Mouse (Mus musculus) stomach, embryonic 16.5 days (tissue): ENCODE results near the gene Aldh1a2. TPM values are rescaled to one million over a fixed set of nuclear protein-coding genes. Genes with fewer than 3 reads are reported as not detected.

Experiments
- ATAC-seq: fragments of 200-750 bp; cut with Nextera tagmentation; 2 replicates; pipeline ENCODE4 v1.8.0; 2017; ENCODE audit warnings: moderate number of reproducible peaks, moderate TSS enrichment; ENCODE audit not compliant: insufficient read depth, low FRiP score
- H3K27ac ChIP-seq: fragments of 300-500 bp; sonication (generic); 2 replicates; pipeline ENCODE4 v1.5.1; 2014; ENCODE audit warnings: low read length
- H3K27me3 ChIP-seq: fragments of 300-500 bp; sonication (generic); 2 replicates; pipeline ENCODE4 v1.6.1; 2014; ENCODE audit warnings: low read length, control low read depth, mixed read lengths; ENCODE audit not compliant: control insufficient read depth, insufficient read depth
- H3K36me3 ChIP-seq: fragments of 300-500 bp; sonication (generic); 2 replicates; pipeline ENCODE4 v1.6.1; 2014; ENCODE audit warnings: low read length; ENCODE audit not compliant: control insufficient read depth, insufficient read depth
- H3K4me1 ChIP-seq: fragments of 300-500 bp; sonication (generic); 2 replicates; pipeline ENCODE4 v1.6.1; 2014; ENCODE audit warnings: low read length, control low read depth, mixed read lengths; ENCODE audit not compliant: control insufficient read depth, insufficient read depth
- H3K4me2 ChIP-seq: fragments of 300-500 bp; sonication (generic); 2 replicates; pipeline ENCODE4 v1.6.1; 2014; ENCODE audit warnings: low read depth, low read length, mixed read lengths
- H3K4me3 ChIP-seq: fragments of 300-500 bp; sonication (generic); replicated peaks from 2 replicates; pipeline ENCODE4 v1.5.1; 2014; ENCODE audit warnings: mild to moderate bottlenecking, low read length
- H3K9ac ChIP-seq: fragments of 300-500 bp; sonication (generic); 2 replicates; pipeline ENCODE4 v1.6.1; 2014; ENCODE audit warnings: low read length
- H3K9me3 ChIP-seq: fragments of 300-500 bp; sonication (generic); replicated peaks from 2 replicates; pipeline ENCODE4 v1.6.1; 2016; ENCODE audit warnings: low read length, control low read depth; ENCODE audit not compliant: control insufficient read depth
- WGBS: fragments of 180-500 bp; shearing (Covaris S2); extraction: QIAGEN DNeasy Blood & Tissue Kit; methylation state at CpG from one replicate; pipeline ENCODE4 v1.1.7; 2014; 5-methylcytosine and 5-hydroxymethylcytosine counted together
- polyA plus RNA-seq: library from polyadenylated mRNA; unstranded; fragments of >200 nt; fragmentation: Nextera tagmentation; extraction: Ambion mirVana; gene quantifications from 2 replicates; pipeline ENCODE4 v1.2.1, GENCODE M21; 2015

The Aldh1a2 gene
- polyA plus RNA-seq, 1 experiment from 2014 or later: 91.0 TPM

DNA sequence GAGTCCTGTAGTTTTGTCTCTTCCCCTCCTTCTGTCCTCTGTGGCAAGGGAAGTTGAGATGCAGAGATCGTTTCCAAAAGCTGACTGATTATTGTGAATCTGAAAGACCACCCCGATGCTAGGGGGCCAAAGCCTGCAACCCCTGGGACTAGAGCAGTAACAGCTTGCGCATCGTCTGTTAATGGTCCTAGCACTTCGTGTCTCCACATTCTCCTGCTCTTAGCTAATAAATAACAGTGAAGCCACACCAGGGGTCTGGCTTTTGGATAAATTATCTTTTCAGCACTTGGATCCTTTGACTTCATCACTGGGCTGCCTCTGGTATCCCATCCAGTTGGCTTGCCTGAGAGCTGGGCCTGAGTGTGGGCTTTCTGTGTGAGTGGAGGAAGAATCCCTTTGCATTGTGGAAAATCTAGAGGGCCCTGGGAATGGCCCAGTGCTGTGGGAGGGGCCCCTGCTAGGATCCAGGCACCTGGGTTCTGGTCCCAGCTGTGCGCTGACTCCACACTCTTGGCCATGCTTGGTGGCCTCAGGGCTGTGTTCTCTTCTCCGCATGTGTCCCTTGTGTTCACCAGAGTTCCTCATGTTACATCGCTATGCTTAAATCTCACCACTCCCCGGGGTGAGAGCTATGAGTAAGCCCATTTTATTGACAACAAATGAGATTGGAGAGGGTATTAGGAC lies 91.7 kb downstream of the Aldh1a2 start:
- peak overlapping the region; percentile 1; the same call in 1 of the 2 replicates for H3K27ac ChIP-seq

DNA sequence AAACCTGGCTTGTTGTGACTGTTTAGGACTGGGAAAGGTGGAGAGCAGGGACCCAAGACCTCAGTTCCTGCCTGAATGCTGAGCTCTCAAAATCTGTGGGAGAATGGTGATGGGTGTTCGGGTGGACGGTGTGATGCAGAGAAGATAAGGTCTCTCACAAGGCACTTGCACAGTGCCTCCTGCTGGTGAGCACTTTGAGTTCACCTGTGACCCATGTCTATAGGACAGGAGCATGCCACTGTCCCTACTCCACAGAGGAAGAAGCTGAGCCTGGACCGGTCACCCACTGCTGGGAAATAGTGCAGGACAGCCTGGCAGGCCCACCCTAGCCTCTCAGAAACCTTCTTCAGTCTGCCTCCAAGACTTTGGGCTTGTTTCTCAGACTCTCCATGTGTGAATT lies 100.4 kb downstream of the Aldh1a2 start:
- Histone ChIP-seq H3K4me3 (no peak overlapping the region), H3K27me3 (no peaks in the 10 kb centered on the region), H3K9ac (no peak overlapping the region), H3K4me2 (no peak overlapping the region), H3K27ac (no peak overlapping the region), H3K4me1 (peaks cover 12% of the 10 kb centered on the region), H3K36me3 (no peaks in the 10 kb centered on the region), H3K9me3 (no peaks in the 10 kb centered on the region)
- WGBS: 85% methylated on average over 3 of the region's 3 CpGs
- ATAC-seq: no peak

More for the DNA sequence above, 91.7 kb downstream of the Aldh1a2 start:
- H3K9me3 ChIP-seq: no peaks in the 10 kb centered on the region
- ATAC-seq: 0 out of 2 replicates have a peak, but pooled peaks have one; percentile 7
- no peak overlapping the region for H3K4me3 ChIP-seq
- 68% methylated on average over 9 of the region's 9 CpGs for whole genome bisulfite sequencing
- H3K4me1 ChIP-seq: no peaks in the 10 kb centered on the region
- no peaks in the 10 kb centered on the region for H3K36me3 ChIP-seq
- no peak overlapping the region for H3K9ac ChIP-seq
- H3K4me2 ChIP-seq: no peak overlapping the region
- H3K27me3 ChIP-seq: no peaks in the 10 kb centered on the region

DNA sequence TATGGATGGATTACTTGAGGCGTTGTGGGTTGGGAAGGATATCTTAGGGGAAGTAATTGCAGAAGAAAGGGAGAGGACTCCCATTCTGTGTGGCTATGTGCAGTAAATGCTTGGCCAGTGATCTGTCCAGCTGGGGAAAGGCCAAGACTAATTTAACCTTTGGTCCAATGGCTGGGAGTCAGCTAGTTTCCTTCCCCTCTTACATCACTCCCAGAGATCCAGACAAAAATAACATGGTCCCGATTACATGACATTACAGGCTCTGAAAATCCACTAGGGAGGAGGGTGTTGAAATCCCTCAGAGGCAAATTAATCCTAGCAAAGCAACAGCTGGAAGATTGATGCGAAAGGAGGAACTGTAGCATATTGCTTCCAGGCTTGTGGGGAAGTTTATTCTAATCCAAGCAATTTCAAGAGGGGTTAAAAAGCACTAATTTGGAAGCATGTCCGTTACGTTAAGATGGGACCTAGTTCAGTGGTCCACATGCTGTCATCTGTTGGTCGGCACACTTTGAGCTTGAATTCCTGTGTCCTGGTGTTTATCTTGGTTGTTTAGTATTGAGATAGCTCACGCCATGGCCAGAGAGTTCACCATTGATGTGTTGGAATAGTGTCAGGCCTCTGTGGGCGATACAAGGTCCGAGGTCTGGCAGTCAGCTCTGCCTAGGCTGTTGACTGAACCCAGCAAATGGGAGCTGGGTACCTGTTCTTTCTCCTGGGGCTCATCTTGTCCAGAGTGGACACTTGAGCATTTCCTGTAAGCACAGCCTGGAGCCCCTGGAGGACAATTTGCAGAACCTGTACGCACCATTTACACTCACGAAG lies 101.7 kb downstream of the Aldh1a2 start:
- no peak overlapping the region for H3K4me3 ChIP-seq
- H3K9ac ChIP-seq: no peak overlapping the region
- H3K27ac ChIP-seq: peak overlapping the region; percentile 88
- no peaks in the 10 kb centered on the region for H3K9me3 ChIP-seq
- H3K27me3 ChIP-seq: no peaks in the 10 kb centered on the region
- peak; percentile 48 for ATAC-seq
- 46% methylated on average over 11 of the region's 11 CpGs for WGBS
- H3K4me2 ChIP-seq: no peak overlapping the region
- no peaks in the 10 kb centered on the region for H3K36me3 ChIP-seq
- H3K4me1 ChIP-seq: peaks cover 12% of the 10 kb centered on the region

DNA sequence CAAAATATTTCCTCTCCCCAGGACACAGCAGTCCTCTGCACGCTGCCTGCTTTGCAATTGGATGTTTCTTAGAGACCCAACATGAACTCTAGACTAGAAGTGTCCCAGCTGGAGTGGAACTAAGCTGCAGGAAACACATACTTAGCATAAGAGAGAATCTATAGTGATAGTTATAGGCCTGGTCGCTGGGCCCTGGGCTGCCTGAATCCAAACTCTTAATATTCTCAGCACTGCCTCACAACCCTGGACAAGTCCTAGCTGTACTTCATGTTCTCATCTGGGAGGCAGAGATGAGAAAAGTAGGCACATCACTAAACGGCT lies 102.3 kb downstream of the Aldh1a2 start:
- no peaks in the 10 kb centered on the region for H3K36me3 ChIP-seq
- peak overlapping the region; percentile 88 for H3K27ac ChIP-seq
- no peak overlapping the region for H3K4me2 ChIP-seq
- H3K27me3 ChIP-seq: no peaks in the 10 kb centered on the region
- H3K4me3 ChIP-seq: no peak overlapping the region
- H3K4me1 ChIP-seq: peaks cover 12% of the 10 kb centered on the region
- ATAC-seq: peak; percentile 34; the same call in 1 of the 2 replicates
- H3K9ac ChIP-seq: no peak overlapping the region
- H3K9me3 ChIP-seq: no peaks in the 10 kb centered on the region
- WGBS: 44% methylated on average over 3 of the region's 3 CpGs

DNA sequence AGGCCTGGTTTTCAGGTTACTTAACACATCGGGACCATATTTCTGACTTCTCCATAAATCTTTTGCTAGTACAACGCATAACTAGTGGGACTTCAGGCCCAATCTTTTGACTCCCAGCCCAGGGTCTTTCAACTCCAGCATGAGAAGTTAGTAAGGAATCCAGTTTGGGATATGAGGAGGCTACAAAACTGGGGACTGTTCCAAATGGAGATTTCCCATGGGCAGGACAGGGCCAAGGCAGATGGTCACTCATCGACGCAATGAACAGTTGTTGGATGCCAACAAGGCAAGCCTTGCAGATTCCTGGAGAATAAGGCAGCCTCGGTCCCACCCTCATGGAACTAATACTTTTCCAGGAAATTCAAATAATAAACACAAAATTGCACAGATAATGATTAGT lies 104.2 kb downstream of the Aldh1a2 start:
- Histone ChIP-seq H3K9ac (no peak overlapping the region), H3K9me3 (no peaks in the 10 kb centered on the region), H3K4me3 (no peak overlapping the region), H3K27ac (no peak overlapping the region), H3K36me3 (no peaks in the 10 kb centered on the region), H3K4me1 (peaks cover 12% of the 10 kb centered on the region), H3K4me2 (no peak overlapping the region), H3K27me3 (no peaks in the 10 kb centered on the region)
- 86% methylated on average over 5 of the region's 5 CpGs for WGBS
- no peak for ATAC-seq

DNA sequence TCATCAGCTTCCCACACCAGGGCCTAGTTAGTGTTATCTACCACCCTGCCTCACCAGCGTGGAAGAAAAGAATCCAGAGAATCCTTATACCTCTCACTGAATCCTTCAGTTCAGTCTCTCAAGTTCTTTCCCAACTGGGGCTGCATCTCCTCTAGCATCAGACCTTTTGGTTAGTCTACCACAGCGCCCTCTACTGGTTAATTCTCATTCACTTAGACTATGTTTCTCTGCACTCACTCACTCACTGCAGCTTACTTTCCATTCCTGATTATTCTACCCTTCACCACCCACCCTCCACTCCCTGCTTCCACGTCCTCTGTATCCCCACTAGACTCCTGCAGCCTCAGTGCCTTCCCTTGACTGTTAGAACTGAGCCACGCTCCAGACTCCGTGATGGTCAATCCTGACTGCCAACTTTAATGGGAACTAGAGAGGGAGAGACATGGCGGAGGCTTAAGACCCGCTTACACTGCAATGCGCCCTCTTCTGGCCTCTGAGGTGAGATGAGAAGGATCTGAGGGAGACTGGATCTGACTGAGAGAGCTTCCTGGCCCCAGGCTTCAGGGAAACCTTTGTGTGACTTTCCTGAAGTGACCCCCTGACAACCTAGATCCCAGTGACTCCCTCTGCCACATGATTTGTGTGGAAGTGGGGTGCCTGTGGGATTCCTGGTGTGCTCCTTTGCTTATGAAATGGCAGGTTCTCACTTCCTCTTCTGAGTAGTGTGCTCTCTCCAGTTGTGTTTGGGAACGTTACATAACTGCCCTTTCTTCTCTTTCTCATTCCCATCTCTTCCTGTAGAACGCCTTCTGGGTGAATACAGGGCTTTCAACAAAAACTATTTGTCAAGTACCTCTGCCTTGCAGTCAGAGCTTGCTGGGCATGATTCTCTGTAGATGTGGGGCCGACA lies 104.9 kb downstream of the Aldh1a2 start:
- ATAC-seq: no peak
- no peak overlapping the region for H3K4me2 ChIP-seq
- H3K9me3 ChIP-seq: no peaks in the 10 kb centered on the region
- no peak overlapping the region for H3K27ac ChIP-seq
- no peak overlapping the region for H3K9ac ChIP-seq
- 67% methylated on average over 11 of the region's 11 CpGs for WGBS
- no peak overlapping the region for H3K4me3 ChIP-seq
- H3K27me3 ChIP-seq: no peaks in the 10 kb centered on the region
- H3K4me1 ChIP-seq: peaks cover 12% of the 10 kb centered on the region
- H3K36me3 ChIP-seq: no peaks in the 10 kb centered on the region

DNA sequence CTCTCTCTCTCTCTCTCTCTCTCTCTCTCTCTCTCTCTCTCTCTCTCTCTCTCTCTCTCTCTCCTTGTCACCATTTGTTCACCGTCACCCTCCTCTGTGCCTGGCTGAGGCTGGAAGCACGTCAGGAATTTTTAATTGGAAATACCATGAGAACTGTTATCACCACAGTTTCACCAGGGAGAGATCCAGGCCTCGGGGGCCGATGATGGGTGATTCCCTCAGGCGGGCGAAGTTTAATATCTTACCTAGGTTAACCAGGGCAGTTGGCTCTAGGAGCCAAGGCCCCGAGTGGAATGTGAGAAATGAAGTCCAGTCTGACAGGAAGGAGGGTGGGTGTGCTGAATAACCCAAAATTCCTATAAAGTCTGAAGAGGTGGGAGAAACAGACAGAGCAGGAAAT lies 105.8 kb downstream of the Aldh1a2 start:
- no peak for ATAC-seq
- no peak overlapping the region for H3K4me3 ChIP-seq
- H3K27me3 ChIP-seq: no peaks in the 10 kb centered on the region
- H3K4me1 ChIP-seq: peaks cover 12% of the 10 kb centered on the region
- H3K9ac ChIP-seq: no peak overlapping the region
- H3K4me2 ChIP-seq: no peak overlapping the region
- H3K27ac ChIP-seq: no peak overlapping the region
- WGBS: 55% methylated on average over 7 of the region's 7 CpGs
- no peaks in the 10 kb centered on the region for H3K9me3 ChIP-seq
- H3K36me3 ChIP-seq: no peaks in the 10 kb centered on the region

DNA sequence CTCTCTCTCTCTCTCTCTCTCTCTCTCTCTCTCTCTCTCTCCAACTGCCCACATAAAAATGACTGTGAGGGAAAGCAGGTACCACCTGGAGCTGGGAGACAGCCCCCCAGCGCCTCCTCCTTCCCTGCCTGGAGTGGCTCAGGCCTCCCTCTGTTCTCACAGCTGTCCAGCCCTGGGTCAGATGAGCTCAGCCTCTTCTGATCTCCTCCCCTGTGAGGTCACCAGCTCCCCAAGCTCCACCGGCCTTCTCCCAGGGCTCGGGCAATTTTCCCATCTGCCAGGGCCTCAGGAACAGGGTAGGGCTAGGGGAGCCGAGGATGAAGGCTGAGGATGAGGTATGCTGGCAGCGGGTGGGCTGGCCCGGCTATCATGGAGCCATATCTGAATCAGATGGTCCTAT lies 106.3 kb downstream of the Aldh1a2 start:
- H3K9me3 ChIP-seq: no peaks in the 10 kb centered on the region
- H3K4me2 ChIP-seq: no peak overlapping the region
- H3K27ac ChIP-seq: no peak overlapping the region
- H3K4me1 ChIP-seq: peaks cover 9% of the 10 kb centered on the region
- H3K4me3 ChIP-seq: no peak overlapping the region
- no peaks in the 10 kb centered on the region for H3K27me3 ChIP-seq
- peak; percentile 42; the same call in 1 of the 2 replicates for ATAC-seq
- 0 out of 2 replicates have a peak overlapping the region, but pooled peaks have one; percentile 8 for H3K9ac ChIP-seq
- no peaks in the 10 kb centered on the region for H3K36me3 ChIP-seq
- 57% methylated on average over 6 of the region's 6 CpGs for WGBS
